Mouse (Mus musculus) heart, adult 2 months (tissue): Measurements from ENCODE around the gene Gata1.

Source experiments
- CTCF ChIP-seq: fragments of 200-600 bp; IDR thresholded peaks from 2 replicates; pipeline ENCODE4 v1.8.1; 2022; ENCODE audit warnings: antibody characterized with exemption, mild to moderate bottlenecking, moderate library complexity
- EP300 ChIP-seq: fragments of 200-500 bp; IDR thresholded peaks from 2 replicates; pipeline ENCODE4 v1.6.1; 2011; ENCODE audit warnings: low read depth, low read length, control low read depth; ENCODE audit not compliant: insufficient read depth

GRCm38 (mm10) chrX:8002971-8003370 lies 25.1 kb upstream of the Gata1 start:
- TF ChIP-seq CTCF (no peak), EP300 (no peak)
